Mouse (Mus musculus): ENCODE results near the gene Atp7a.

- no peak for TF ChIP-seq CTCF (IDR thresholded peaks at IDR 0.05; ENCODE audit: extremely low read depth, insufficient read length, insufficient replicate concordance, low read depth, low read length)
- no peak for TF ChIP-seq POLR2A (IDR thresholded peaks at IDR 0.05; ENCODE audit: low read depth, low read length)
These were observed 138.0 kb downstream of the Atp7a start for GRCm38 (mm10) chrX:106165089-106165488.
